Mouse (Mus musculus) spleen, adult 2 months (tissue): ENCODE results near the gene Spta1.

Source experiments
- CTCF ChIP-seq: fragments of 200-500 bp; IDR thresholded peaks from 2 replicates; pipeline ENCODE4 v1.5.1; 2011; ENCODE audit warnings: mild to moderate bottlenecking, inconsistent platforms; ENCODE audit not compliant: insufficient read depth, insufficient read length, insufficient replicate concordance; ENCODE audit errors: extremely low read depth
- POLR2A ChIP-seq: fragments of 200-500 bp; IDR thresholded peaks from 2 replicates; pipeline ENCODE4 v1.6.1; 2011; ENCODE audit warnings: low read depth, low read length, inconsistent platforms

- no peak for TF ChIP-seq CTCF
- TF ChIP-seq POLR2A: no peak
Observed at GRCm38 (mm10) chr1:174159095-174159494, 13.5 kb upstream of the Spta1 start.
